Mouse (Mus musculus) lung, embryonic 14.5 days (tissue): ENCODE measurements around the gene Tcerg1l. TPM values are rescaled to one million over a fixed set of nuclear protein-coding genes. Genes with fewer than 3 reads are reported as not detected.

ENCODE experiments used
- ATAC-seq: fragments of 200-750 bp; cut with Nextera tagmentation; 2 replicates; pipeline ENCODE4 v1.8.0; 2017; ENCODE audit warnings: mild to moderate bottlenecking, moderate TSS enrichment, moderate library complexity; ENCODE audit not compliant: insufficient read depth
- DNase-seq: peaks from one replicate; pipeline ENCODE4 v3.0.0-alpha.2; 2015
- H3K27ac ChIP-seq: fragments of 300-500 bp; sonication (generic); 2 replicates; pipeline ENCODE4 v1.5.1; 2014; ENCODE audit warnings: low read depth, mild to moderate bottlenecking, moderate library complexity
- H3K27me3 ChIP-seq: fragments of 300-500 bp; sonication (generic); 2 replicates; pipeline ENCODE4 v1.6.1; 2014; ENCODE audit warnings: low read length, control low read depth; ENCODE audit not compliant: insufficient read depth
- H3K36me3 ChIP-seq: fragments of 300-500 bp; sonication (generic); 2 replicates; pipeline ENCODE4 v1.6.1; 2014; ENCODE audit warnings: control low read depth; ENCODE audit not compliant: insufficient read depth
- H3K4me1 ChIP-seq: fragments of 300-500 bp; sonication (generic); 2 replicates; pipeline ENCODE4 v1.6.1; 2014; ENCODE audit warnings: antibody characterized with exemption, control low read depth; ENCODE audit not compliant: insufficient read depth
- H3K4me2 ChIP-seq: fragments of 300-500 bp; sonication (generic); 2 replicates; pipeline ENCODE4 v1.6.1; 2014; ENCODE audit warnings: mild to moderate bottlenecking
- H3K4me3 ChIP-seq: fragments of 300-500 bp; sonication (generic); 2 replicates; pipeline ENCODE4 v1.5.1; 2014; ENCODE audit warnings: low read depth, low read length
- H3K9ac ChIP-seq: fragments of 300-500 bp; sonication (generic); 2 replicates; pipeline ENCODE4 v1.6.1; 2014
- H3K9me3 ChIP-seq: fragments of 300-500 bp; sonication (generic); 2 replicates; pipeline ENCODE4 v1.6.1; 2016; ENCODE audit warnings: low read depth, low read length, control low read depth
- CTCF ChIP-seq: IDR thresholded peaks from 2 replicates; pipeline ENCODE4 v1.5.1; 2016; ENCODE audit warnings: antibody characterized with exemption, low read depth
- WGBS: fragments of 180-500 bp; shearing (Covaris S2); extraction: QIAGEN DNeasy Blood & Tissue Kit; methylation state at CpG from one replicate; pipeline ENCODE4 v1.1.7; 2014; 5-methylcytosine and 5-hydroxymethylcytosine counted together
- polyA plus RNA-seq: library from polyadenylated mRNA; unstranded; fragments of >200 nt; fragmentation: Nextera tagmentation; extraction: Ambion mirVana; gene quantifications from 2 replicates; pipeline ENCODE4 v1.2.1, GENCODE M21; 2014

The Tcerg1l gene
- polyA plus RNA-seq, 1 experiment from 2014 or later: 0.88 TPM

GRCm38 (mm10) chr7:138389071-138389470 is 8.5 kb downstream of the Tcerg1l start:
- H3K9ac ChIP-seq: no peak overlapping the region
- DNase-seq: no peak
- no peak overlapping the region for H3K4me2 ChIP-seq
- 42% methylated on average over 3 of the region's 3 CpGs for WGBS
- ATAC-seq: no peak
- H3K27me3 ChIP-seq: no peaks in the 10 kb centered on the region
- H3K27ac ChIP-seq: no peak overlapping the region
- no peaks in the 10 kb centered on the region for H3K36me3 ChIP-seq
- no peak overlapping the region for H3K4me3 ChIP-seq
- TF ChIP-seq CTCF: no peak
- H3K4me1 ChIP-seq: no peaks in the 10 kb centered on the region
- no peaks in the 10 kb centered on the region for H3K9me3 ChIP-seq

GRCm38 (mm10) chr7:138379221-138379620 is 18.3 kb downstream of the Tcerg1l start:
- no peaks in the 10 kb centered on the region for H3K9me3 ChIP-seq
- H3K27me3 ChIP-seq: no peaks in the 10 kb centered on the region
- DNase-seq (no peak), ATAC-seq (no peak)
- H3K27ac ChIP-seq: no peak overlapping the region
- TF ChIP-seq CTCF: no peak
- H3K4me3 ChIP-seq: no peak overlapping the region
- 81% methylated on average over 3 of the region's 3 CpGs for WGBS
- no peaks in the 10 kb centered on the region for H3K4me1 ChIP-seq
- no peak overlapping the region for H3K4me2 ChIP-seq
- no peaks in the 10 kb centered on the region for H3K36me3 ChIP-seq
- no peak overlapping the region for H3K9ac ChIP-seq

GRCm38 (mm10) chr7:138378546-138378945 is 19.0 kb downstream of the Tcerg1l start:
- no peak overlapping the region for H3K4me3 ChIP-seq
- H3K9ac ChIP-seq: no peak overlapping the region
- no peaks in the 10 kb centered on the region for H3K9me3 ChIP-seq
- H3K27ac ChIP-seq: no peak overlapping the region
- no peak for ATAC-seq
- no peaks in the 10 kb centered on the region for H3K4me1 ChIP-seq
- no peaks in the 10 kb centered on the region for H3K36me3 ChIP-seq
- TF ChIP-seq CTCF: no peak
- WGBS: 91% methylated on average over 4 of the region's 4 CpGs
- H3K27me3 ChIP-seq: no peaks in the 10 kb centered on the region
- H3K4me2 ChIP-seq: no peak overlapping the region
- no peak for DNase-seq

- Histone ChIP-seq H3K9ac (no peak overlapping the region), H3K4me2 (no peak overlapping the region), H3K27ac (peak overlapping the region; percentile 16; the same call in 1 of the 2 replicates), H3K4me3 (no peak overlapping the region), H3K9me3 (no peaks in the 10 kb centered on the region), H3K27me3 (no peaks in the 10 kb centered on the region), H3K36me3 (no peaks in the 10 kb centered on the region), H3K4me1 (no peaks in the 10 kb centered on the region)
- peak; percentile 19; the same call in 1 of the 2 replicates for ATAC-seq
- TF ChIP-seq CTCF: no peak
- 32% methylated on average over 7 of the region's 7 CpGs for WGBS
- peak; percentile 43 for DNase-seq
Measured at GRCm38 (mm10) chr7:138375573-138375972, 22.0 kb downstream of the Tcerg1l start.

- Histone ChIP-seq H3K9ac (no peak overlapping the region), H3K27me3 (no peaks in the 10 kb centered on the region), H3K4me2 (peak overlapping the region; percentile 16; the same call in 1 of the 2 replicates), H3K4me1 (no peaks in the 10 kb centered on the region), H3K4me3 (no peak overlapping the region), H3K27ac (peak overlapping the region; percentile 69), H3K9me3 (no peaks in the 10 kb centered on the region), H3K36me3 (no peaks in the 10 kb centered on the region)
- ATAC-seq (no peak), DNase-seq (peak; percentile 55)
- WGBS: 37% methylated on average over 7 of the region's 7 CpGs
- no peak for TF ChIP-seq CTCF
Measured at GRCm38 (mm10) chr7:138374376-138374775, 23.2 kb downstream of the Tcerg1l start.

GRCm38 (mm10) chr7:138373530-138373929 is 24.0 kb downstream of the Tcerg1l start:
- Histone ChIP-seq H3K9ac (no peak overlapping the region), H3K4me3 (no peak overlapping the region), H3K4me1 (no peaks in the 10 kb centered on the region), H3K4me2 (no peak overlapping the region), H3K9me3 (no peaks in the 10 kb centered on the region), H3K36me3 (no peaks in the 10 kb centered on the region), H3K27ac (peak overlapping the region; percentile 69; the same call in 1 of the 2 replicates), H3K27me3 (no peaks in the 10 kb centered on the region)
- DNase-seq (peak; percentile 36), ATAC-seq (peak; percentile 71; the same call in 1 of the 2 replicates)
- no peak for TF ChIP-seq CTCF
- WGBS: 55% methylated on average over 5 of the region's 5 CpGs

- Histone ChIP-seq H3K9me3 (no peaks in the 10 kb centered on the region), H3K27ac (no peak overlapping the region), H3K4me2 (no peak overlapping the region), H3K4me3 (no peak overlapping the region), H3K9ac (no peak overlapping the region), H3K36me3 (no peaks in the 10 kb centered on the region), H3K27me3 (no peaks in the 10 kb centered on the region), H3K4me1 (no peaks in the 10 kb centered on the region; the same call in 1 of the 2 replicates)
- WGBS: 30% methylated on average over 7 of the region's 7 CpGs
- DNase-seq (peak; percentile 82), ATAC-seq (peak; percentile 95)
- no peak for TF ChIP-seq CTCF
Measured at GRCm38 (mm10) chr7:138367570-138367969, 30.0 kb downstream of the Tcerg1l start.
